Mouse (Mus musculus) R1 (cell line): ENCODE measurements around the gene Atg7.

Experiments
- DNase-seq: peaks from one replicate; pipeline ENCODE4 v3.0.0-alpha.2; 2018; ENCODE audit warnings: low read depth, low spot score

Atg7 gene

DNA sequence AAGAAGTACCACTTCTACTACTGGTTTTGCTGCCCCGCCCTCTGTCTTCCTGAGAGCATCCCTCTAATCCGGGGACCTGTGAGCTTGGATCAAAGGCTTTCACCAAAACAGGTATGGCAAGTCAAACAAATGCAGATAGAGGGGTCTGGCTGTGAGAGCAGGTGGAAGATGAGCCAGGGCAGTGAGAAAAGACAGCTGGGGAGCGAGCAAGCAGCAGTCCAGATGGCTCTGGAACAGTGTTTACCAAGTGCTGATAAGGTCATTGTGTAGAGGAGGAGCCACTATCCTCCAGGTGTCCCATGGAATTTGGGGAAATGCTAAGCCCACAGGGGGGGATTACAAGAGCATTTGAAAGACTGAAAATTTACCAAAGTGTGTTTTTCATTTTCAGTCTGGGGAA, 41.5 kb downstream of the Atg7 start:
- DNase-seq: no peak

DNA sequence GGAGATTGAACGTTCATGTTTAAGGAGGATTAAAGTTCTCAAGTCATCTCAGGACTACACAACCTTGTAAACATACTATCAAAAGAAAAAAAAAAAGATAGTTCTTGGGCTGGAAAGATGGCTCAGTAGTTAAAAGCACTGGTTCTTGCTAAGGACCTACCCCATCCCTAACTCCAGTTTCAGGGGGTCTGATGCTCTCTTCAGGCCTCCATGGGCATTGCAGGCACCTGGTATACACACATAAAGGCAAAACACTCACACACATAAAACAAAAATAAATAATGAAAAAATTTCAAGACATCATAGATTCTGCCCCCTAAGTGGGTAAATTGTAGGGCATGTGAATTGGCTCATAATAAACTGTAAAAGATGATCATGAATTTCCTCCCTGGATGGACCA, 42.5 kb downstream of the Atg7 start:
- no peak for DNase-seq

DNA sequence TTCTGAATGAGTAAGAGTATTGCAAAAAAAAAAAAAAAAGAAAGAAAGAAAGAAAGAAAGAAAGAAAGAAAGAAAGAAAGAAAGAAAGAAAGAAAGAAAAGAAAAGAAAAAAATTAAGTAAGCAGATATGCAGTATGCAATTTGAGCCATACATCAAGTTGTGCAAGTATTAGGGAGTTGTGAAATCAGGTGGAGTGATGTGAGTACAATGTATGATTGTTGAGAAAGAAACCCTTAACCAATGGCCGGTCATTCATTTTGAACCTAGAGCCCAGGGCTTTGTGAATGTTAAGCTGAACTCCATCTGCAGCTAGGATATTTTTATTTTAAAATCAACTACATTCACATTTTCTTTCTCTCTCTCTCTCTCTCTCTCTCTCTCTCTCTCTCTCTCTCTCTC, 44.1 kb downstream of the Atg7 start:
- DNase-seq: no peak

DNA sequence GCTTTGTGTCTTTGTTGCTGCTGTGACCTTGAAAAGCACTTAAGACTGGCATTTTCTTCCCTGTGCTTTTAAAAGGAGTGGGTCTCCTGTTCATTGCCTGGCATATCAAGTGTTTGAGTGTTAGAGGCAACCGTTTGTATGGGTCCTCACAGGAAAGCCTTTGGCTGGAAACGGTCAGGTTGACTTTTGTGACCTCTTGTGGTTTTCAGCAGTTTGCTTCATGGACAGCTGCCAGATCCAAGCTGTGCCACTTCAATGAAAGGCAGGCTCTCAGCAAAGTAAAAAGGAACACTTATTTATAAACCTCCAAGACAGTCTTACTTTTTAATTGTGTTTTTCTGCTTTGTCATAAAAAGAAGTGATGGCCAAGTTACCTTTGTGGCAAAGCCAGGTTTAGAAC, 47.8 kb downstream of the Atg7 start:
- DNase-seq: no peak

DNA sequence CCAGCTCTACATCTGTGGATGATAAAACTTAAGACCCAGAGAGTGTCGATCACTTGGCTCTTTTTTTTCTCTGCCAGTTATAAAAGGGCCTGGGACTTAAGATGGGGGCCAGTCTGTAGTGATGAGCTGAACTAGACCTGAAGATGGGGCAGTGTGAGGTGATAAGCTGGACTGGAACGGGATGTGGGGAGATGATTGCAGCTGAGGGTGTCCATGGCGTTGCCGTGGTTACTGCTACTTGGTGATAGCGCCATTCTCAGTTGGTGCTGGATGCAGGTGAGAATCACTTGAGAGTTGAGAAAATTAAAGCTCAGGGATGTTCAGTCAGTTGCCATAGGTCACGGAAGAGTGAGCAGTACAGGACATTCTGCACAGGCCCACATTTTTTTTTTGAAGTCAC, 48.6 kb downstream of the Atg7 start:
- no peak for DNase-seq

DNA sequence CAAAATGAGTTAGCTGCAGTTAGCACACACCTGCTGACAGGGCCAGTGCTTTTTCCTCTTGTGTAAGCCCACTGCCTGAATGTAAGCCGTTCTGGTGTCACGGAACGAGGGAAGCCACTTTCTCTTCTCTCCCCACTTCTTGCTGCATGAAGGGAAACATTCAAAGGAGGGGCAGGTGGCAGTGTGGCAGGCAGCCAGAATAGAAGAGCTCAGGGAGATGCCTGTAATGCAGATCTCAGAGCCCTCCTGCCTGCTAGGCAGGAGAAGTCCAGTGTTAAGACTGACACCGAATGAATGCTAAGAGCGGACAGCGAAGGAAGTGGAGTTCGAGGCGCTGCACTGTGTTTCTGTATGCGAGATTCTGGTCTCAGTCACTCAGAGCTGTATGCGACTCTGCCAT, 49.8 kb downstream of the Atg7 start:
- no peak for DNase-seq

DNA sequence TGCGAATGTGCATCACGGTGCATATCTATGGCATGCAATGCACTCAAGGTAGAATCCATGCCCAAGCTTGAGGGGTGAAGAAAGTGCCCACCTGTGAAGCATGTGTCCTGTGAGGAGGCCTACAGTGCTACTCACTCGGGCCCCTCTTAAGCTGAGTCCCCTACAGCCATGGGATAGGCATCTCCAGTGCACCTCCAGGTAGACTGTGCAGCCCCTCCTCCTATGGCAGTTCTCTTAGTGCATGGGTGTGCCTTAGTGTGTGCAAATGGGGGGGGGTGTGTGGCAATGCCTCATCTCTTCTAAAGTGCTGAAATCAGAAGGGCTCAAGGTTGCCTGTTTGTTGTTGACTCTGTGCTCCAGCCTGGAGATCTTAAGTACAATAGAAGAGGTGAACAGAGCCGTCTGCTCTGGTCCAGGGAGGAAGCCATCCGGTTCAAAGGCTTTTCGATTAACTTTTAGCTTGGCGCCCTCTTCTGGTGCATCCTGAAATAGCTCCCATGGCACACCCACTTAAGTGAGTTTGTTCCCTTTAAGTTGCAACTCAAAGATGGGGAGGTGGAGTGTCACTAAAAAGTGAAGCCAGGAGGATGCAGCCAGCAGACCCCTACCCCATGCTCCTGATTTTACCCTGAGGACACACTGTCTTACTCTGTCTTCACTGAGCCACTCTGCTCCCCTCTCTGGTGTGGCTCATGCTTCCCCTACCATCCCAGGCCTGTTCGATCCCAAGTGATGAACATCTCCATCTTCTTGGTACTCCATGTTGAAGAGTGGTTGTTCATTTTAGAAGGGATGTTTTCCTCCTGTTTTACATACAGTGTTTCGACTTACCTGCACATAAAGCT, 55.0 kb downstream of the Atg7 start:
- DNase-seq: peak; percentile 74

DNA sequence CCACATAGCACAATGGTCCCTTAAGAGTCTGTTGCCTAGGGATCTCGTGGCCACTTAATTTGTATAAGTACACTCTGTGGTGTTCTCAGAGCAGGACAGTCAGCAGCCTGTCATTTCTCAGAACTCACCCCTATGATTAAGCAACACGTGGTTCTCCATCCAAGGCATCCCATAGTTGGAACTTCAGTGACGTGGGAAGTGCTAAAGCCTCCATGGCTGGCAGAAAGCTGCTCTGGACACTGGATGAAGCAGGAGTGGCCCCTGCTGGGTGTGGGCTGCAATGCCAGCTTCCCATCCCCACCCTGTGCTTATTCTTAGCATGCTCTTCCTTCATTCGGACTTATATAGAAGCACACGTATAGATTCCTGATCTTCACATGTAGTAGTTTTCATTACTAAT, 55.7 kb downstream of the Atg7 start:
- DNase-seq: no peak

DNA sequence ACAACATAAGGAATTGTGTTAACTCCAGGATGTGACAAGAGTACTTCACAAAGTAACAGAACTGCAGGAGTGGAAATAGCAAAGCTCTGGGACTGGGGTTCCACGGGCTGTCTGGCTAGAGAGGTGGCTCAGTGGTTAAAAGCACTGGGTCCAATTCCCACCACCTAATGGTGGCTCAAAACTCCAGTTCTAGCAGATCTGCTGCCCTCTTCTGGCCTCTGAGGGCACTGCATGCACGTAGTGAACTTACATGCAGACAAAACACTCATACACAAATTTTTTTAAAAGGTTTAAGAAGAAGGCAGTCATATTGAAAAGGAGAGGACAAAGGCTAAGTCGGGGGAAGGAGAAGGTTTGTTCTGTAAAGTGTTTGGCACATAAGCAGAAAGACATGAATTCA, 57.8 kb downstream of the Atg7 start:
- peak; percentile 73 for DNase-seq

DNA sequence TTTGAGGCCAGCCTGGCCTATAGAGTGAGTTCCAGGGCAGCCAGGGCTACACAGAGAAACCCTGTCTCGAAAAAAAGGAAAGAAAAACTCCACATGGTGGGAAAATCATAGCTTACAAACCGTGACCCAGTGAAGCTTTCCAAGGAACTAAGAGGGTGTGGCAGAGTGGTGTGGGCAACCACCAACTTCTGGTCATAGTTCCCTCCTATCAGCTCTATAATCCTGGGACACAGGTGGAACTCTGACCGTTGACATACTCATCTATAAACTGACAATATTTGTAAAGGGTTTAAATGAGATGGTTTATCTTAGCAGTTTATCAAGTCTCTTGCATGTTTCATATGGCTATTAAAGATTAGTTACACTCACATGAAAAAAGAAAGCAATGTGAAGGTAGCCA, 64.1 kb downstream of the Atg7 start:
- DNase-seq: no peak

DNA sequence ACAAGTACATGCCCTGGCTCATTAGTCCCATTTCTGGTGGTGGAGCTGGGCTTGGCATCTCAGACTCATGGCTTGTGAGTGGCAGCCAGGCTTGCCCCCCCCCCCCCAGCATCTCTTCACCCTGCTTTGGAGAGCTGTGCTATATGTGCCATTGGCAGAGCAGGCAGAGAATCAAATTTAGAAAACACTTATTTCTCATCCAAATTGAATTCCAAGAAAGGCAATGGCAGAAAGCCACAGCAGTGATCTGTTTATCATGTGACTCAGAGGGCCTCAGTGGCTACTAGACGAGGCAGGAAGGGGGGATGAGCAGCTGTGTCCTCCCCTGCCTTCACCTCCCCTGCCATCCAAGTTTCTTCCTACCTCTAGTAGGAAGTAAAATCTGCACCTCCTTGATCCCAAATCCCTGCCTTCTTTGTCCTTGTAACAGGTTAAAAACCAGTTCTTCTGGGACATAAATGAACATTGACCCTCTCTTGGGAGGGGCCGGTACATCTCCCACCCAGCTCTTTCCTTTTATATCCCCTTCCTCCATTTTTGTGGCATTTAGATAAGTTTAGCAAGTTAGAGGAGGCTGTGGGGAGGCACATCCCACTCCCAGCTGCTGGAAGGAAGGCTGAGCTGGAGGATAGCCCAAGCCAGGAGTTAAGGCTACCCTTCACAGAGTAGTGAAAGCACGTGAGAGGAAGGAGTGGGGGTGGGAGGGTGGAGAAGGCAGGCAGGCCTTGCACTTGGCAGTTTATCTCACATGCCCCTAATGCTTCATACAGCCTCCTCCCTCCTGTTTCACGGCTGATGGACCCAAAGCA, 69.5 kb downstream of the Atg7 start:
- no peak for DNase-seq

DNA sequence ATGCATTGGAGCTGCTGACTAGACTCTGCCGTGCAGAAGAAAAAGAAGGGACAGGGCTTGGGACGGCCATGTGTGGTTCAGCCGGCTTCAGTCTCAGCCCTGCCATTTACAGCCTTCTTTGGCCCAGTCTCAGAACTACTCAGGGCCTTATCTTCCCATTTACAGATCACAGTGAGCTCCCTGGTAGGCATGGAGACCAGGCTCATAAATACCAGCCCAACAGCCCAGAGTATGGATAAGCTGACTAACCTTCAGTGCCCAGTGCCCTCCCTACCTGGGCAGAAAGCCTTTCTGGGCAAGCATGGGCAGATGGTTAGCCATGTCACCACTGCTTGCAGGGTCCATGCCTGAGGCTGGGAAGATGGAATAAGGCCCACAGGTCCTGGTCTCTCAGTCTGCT, 70.6 kb downstream of the Atg7 start:
- no peak for DNase-seq

DNA sequence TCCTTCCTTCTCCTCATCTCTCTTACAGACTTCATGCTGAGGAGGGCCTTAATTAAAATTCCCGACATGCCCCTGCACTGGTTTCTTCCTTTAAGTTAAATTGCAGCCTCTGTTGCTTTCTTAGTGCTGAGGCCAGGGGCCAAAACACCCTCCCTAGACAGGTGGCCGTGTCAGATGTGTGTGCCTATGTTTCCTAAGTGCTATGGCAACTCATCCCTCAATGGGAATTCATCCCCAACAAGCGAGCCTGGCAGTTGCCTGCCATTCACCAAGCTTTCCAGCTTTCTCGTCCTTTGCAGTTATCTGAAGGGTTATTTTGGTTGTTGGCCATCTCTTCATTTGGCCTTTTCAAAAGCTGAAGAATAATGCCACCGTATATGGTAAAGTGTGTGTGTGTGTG, 71.8 kb downstream of the Atg7 start:
- no peak for DNase-seq

DNA sequence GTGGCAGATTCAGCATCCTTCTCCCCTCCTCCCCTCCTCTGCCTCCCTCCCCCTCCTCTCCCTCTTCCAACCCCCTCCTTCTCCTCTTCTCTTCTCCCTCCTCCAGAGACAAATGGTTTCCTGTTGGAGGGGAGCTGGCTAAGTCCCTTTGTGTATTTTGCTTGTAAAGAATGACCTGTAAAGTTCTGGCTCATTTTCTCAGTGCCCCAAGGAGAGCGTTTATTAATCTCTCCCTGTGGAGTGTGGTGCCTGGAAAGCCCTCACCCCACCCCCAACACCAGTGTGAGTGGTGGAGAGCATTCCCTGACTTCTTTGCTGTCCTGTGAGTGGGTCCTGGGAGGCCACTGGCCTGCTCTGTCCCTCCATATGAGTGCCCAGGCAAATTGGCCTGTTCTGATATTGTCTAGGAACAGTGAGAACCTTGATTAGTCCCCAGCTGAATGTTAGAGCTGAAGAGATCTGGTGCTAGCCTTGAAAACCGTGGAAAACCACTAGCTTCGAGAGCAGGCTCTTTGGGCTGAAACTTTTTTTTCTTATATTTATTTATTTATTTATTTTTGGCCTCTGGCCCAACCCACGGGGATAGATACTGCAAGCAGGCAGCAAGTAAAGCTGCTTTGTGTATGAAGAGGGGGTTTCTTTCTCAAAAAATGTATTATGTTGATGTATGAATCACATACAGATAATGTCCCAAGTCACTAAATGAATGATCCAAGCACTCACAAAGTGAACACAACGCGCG, 72.6 kb downstream of the Atg7 start:
- DNase-seq: no peak

DNA sequence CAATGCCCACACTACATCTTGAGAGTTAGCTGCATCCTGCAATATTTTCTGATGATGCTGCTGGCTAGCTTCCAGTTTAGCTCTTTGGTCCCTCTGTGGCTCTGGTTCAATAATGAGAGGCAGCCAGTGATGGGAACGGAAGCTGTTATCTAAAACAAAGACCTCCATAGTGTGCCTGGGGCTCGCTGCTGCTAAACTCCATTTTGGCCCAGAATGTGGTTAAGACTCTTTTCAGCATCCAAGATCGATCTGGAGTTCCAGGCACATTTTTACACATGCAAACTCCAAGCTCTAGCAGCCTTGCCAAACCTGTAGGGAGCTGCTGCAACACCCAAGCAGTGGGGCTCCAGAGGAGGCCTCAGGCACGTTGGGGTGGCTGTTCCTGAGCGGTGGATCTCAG, 76.2 kb downstream of the Atg7 start:
- DNase-seq: no peak

DNA sequence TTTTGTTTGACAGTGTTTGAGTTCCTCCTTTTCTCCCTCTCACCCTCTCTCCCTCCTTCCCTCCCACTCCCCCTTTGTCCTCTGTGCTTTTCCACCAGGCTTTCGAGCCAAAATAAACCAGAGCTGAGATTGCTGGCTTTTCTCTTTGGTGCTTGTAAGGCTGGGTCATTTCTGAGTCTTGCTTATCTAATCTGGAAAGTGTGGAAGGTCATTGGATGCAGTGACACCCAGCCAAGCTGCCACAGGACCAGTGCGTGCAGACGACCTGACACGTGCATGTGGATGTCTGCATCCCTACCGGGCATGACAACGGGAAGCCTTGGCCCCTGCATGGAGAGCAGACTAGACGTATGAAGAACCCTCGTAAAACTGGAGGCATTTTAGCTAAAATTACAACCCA, 76.8 kb downstream of the Atg7 start:
- no peak for DNase-seq

DNA sequence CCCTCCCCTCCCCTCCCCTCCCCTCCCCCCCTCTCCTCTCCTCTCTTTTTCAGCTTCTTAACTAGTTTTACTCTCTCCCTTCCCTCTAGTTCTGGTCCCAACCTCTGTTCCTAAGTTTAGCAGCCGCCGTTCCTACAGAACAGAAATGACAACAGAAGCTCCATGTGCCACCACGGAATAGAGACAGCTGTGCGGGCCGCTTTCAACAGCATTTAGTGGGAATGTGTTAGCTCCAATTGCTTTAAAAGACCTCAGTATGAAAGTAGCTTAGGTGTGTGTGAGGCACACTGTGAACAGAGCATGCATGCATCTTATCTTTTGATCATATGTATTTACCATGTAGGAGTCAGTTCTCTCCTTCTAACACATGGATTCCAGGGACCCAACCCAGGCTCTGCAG, 79.1 kb downstream of the Atg7 start:
- DNase-seq: no peak

DNA sequence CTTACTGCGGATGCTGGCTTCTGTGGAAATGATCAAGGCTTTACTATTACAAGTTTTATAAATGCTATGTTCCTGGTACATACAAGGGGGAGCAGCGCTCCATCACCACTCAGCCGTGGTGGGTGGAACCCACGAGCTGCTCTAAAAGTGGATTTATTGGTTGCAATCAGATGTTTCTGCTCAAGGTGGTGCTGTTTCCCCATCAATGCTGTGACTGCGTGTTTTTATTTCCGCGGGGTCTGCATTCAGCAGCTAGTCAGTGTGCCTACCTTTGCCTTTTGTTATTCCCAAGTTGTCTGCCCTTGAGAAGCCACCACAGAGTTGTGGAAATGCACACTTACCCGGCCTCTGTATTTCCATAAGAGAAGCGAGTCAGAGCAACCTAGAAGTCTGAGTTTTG, 81.0 kb downstream of the Atg7 start:
- peak; percentile 30 for DNase-seq

DNA sequence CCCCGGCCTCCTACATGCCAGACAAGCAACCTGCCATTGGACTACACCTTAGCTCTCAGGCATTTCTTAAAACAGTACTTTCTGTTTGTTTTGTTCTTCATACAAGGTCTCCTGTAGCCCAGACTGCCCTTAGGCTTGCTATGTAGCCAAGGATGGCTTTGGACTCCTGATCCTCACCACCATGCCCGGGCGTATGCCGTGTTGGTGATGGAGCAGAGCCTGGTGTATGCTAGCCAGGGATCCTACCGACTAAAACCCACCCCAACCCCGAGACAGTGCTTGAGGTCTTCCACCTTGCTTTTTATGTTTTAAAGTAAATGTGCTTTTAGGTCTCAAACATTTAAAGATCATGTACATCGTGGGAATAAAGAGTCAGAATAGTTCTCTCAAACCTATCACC, 81.5 kb downstream of the Atg7 start:
- DNase-seq: no peak

DNA sequence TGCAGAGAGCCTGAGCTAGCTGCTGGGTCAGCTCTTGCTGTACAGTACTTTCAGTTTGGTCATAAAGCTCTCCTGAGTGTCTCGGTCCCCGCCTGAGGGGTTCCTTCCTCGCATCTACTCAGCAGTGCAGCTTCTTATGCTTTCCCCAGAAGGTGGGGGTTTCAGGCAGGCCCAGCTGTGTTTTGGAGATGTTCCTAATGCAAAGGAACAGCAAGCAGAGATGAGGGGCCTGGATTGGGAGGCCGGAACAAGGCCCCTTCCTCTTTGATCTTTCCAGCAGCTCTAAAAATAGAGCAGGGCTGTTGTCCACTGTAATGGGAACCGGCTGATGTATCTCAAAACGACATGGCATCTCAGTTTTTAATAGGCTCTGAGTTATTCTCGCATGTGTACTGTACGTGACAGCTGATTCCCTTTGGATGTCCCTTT, 82.3 kb downstream of the Atg7 start:
- DNase-seq: no peak

DNA sequence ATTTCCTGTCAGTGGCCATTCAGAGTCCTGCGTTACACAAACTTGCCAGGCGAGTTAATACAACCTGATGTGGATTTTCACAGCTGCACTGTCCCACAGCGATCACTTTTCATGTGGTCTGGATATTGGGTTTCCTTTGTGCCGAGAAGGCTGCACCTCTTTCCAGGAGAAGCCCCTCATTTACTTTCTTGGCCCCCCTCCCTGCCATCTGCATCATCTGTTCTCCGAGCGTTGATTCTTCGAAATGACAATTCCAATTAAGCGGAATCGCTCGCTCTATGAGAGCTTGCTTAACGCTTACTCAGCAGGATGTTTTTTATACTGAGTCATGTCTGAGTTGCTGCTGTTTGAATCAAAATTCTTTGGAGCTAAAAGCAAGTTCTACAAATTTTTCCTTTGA, 83.8 kb downstream of the Atg7 start:
- no peak for DNase-seq

DNA sequence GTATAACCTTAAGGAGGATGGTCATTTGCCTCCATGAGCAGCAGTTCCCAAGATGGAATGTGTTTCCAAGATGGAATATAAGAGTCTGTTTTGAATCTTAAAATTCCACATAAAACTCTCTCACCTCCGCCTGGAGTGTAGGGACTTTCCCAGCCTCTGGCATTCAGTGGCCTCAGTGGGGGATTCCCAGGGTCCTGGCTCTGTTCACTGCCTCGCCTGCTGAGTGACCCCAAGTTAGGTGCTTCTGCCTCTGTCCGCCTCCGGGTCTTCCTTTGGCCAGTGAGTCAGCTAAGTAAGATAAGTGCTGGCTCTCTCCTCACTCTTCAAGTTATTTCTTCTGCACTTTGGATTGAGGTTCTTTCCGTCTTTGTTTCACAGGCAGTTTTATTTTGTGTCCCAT, 90.3 kb downstream of the Atg7 start:
- DNase-seq: no peak
